Mouse (Mus musculus): ENCODE results near the gene Prkg1. TPM values are rescaled to one million over a fixed set of nuclear protein-coding genes. Genes with fewer than 3 reads are reported as not detected.

Prkg1 gene
- total RNA-seq, 2 experiments from 2014 or later = 18.8 to 19.1 TPM

DNA sequence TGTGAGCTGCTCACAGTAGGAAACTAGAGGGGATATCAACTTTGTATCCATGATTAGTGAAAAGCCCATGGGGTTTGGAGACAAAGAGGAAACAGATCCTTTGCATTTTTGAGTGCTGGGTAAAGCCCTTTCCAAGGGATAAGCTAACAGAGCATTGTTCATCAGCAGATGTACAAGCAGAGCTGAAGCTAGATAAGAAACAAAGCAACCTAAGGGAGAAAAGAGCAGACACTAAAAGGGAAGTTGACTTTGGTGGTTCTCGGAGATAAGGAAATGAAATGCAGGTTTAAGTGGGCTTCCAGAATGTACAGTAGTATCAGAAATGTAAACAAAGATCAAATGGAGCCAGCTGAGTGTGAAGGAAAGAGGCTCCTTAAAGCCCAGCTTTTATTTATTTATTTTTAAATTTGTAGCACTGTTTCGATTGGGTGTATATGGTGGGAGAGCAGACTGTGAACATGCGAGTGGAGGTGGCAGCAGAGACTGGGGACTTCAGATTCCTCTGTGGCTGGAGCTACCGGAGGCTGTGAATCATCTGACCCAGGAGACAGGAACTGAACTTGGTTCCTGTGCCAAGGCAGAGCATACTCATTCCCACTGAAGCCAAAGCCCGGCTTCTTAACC, 822.4 kb downstream of the Prkg1 start:
- no peak for DNase-seq
- intact Hi-C loops (cut with DNase I) = no loop called here

DNA sequence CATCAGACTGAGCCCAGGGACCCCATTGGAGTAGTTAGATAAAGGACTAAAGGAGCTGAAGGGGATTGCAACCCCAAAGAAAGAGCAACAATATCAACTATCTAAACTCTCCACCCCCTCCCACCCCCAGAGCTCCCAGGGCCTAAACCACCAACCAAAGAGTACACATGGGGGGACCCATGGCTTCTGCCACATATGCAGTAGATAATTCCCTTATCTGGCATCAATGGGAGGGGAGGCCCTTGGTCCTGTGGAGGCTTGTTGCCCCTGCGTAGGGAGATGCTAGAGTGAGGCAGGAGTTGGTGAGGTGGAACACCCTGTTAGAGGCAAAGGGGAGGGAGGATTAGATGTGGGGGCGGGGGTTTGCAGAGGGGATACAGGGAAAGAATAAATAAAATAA, 826.8 kb downstream of the Prkg1 start:
- intact Hi-C loops (cut with DNase I) = no loop called here
- no peak for DNase-seq

DNA sequence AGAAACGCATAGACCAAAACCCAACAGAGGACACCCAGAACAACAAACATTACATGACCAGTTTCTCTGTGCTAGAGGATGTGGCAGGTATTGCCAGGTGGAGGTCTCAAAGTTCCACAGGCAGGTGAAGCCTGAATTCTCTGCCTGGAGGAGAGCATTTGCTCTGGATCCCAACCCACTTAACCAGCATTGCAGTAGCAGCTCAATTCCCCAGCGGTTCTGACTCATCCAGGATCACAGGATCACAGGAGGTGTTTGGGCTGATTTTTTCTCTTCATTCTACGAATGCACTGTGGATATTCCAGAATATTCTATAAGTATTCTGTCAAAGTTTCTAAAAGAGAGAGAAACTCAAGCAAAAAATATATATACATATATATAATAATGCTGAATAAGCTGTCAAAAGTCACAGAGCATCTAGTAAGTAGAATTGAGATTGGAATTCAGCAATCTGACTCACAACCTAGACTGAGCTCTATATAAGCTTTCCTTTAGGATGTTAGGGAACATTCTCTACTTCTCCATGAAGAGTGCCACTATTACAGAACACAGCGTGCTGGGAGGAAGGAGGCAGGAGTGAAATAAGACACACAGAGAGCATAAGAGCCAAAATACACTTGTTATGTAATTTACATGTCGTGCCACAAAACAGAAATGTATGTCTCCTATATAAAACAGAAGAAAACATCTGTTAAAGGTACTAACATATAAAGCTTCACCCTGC, 833.2 kb downstream of the Prkg1 start:
- no peak for DNase-seq

DNA sequence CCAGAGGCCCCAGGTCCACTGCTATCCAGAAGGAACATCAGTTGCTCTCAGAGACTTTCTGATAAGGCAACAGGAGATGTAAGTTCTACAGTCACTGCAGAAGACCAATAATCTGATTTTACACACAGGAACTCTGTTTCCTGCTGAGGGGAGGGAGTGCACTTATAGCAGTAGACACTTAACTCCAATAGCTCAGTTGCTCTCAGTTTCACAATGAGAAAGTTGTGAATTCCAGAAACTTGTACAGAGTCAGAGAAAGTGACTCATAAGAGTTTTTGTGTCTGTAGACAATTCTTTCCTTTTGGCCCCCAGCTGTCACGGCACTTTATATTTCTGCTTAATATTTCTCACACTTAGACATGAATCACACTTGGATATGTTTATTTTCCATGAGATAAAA, 840.8 kb downstream of the Prkg1 start:
- DNase-seq = no peak
- intact Hi-C loops (cut with DNase I) = no loop called here

More for the DNA sequence above, 833.2 kb downstream of the Prkg1 start:
- intact Hi-C loops (cut with DNase I) = no loop called here

DNA sequence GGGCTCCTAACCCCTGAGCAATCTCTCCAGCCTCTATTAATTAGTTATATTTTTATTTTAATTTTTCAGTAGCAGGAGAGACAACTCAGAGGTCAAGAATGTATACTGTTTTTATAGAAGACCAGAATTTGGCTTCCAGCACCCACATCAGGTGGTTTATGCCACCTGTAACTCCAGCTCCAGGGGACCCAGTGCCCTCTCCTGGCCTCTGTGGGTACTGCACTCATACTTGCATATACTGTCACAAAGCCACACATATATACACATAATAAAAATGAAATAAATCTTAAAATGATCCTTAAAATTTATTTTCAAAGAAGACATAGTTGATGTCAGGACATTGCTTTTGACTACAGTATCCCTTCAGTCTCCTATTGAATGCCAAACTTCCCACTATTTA, 862.5 kb downstream of the Prkg1 start:
- intact Hi-C loops (cut with DNase I) = no loop called here

DNA sequence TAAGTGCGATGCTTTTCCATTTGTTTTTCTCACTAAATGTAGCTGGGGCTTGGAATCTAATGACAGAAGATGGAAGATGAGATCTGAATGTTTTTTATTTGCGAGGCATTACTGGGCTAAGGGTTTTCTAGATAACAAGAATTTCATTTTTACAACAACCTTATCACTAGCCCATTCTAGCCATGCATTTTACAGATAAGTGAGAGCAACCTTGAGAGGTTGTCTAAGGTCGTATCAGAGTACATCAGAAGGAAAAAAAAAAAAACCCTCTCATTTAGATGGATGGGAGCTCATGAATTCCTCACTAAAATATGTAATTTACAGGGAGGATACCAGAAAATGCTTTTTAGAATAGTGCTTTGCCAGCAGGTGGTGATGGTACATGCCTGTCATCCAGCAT, 863.8 kb downstream of the Prkg1 start:
- intact Hi-C loops (cut with DNase I) = no loop called here
- no peak for DNase-seq

More for the DNA sequence above, 862.5 kb downstream of the Prkg1 start:
- no peak for DNase-seq

DNA sequence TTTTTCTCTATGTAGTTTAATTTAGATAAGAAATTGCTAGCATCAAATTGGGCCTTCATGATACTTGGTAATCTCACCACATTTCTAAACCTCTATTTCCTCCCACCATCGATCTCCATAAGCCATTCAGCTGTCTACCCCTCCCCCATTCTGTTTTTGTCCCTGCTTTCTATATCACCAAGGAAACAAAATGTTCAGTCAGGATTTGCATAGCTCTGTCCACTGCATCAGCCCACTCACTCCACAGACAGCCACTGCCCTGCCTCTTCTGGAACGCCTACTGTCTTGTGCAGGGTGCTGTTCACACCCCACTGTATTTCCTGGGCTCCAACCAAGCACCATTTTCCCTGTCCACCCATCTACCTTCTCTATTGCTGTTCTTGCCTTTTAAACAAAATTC, 874.5 kb downstream of the Prkg1 start:
- intact Hi-C loops (cut with DNase I) = no loop called here

DNA sequence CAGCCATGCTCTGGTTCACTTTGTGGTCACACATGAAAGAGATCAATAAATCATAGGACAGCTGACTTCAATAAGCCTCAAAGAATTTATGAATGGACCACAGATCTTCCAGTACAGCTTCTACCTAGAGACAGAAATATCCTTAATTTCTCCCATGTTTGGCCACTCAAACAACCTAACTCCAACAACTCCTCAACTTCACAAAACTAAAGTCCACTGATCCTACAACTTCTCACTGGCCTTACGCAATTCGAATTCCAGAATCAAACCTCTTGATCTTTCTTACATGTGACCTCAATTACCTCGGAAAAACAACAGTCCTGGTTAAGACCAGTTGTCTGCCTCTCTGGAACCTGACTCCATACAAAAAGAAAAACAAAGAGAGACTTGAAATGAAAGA, 875.0 kb downstream of the Prkg1 start:
- intact Hi-C loops (cut with DNase I) = no loop called here
- DNase-seq = no peak

More for the DNA sequence above, 874.5 kb downstream of the Prkg1 start:
- DNase-seq = no peak

DNA sequence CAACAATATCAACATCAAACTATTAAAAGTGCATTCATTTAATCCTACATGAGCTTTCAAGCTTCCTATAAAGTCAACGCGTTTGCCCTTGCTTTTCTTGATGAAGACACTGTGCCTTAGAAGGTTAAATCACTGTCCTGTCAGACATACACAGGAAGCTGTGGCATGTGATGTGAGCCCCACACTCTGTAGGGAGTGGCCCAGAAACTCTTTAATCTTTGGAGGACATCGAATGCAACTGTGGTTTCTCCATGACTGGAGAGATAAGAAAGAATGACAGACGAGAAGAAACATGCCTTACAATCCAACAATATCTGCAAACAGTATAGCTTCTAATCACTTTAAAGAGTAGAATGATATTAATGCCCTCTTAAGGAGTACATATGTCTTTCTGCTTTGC, 903.4 kb downstream of the Prkg1 start:
- DNase-seq = no peak
- intact Hi-C loops (cut with DNase I) = no loop called here

DNA sequence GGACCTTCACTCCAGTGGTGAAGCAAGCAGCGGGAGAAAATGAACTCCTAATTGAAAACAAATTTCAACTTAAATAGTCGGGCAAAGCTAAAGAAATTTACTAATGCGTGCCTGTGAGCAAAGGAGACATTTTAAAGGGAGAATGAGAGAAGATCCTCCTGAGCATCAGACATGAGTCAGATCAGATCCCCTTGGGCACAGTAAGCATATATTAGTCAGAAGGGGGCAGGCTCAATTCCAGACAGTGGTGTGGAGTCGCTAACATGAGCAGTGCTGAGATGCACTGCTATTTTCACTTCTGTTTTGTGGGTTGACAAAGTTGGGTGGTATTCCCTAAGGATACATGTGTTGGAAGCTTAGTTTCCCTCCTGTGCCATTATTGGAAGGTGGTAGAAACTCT, 913.8 kb downstream of the Prkg1 start:
- DNase-seq = no peak
- intact Hi-C loops (cut with DNase I) = no loop called here

DNA sequence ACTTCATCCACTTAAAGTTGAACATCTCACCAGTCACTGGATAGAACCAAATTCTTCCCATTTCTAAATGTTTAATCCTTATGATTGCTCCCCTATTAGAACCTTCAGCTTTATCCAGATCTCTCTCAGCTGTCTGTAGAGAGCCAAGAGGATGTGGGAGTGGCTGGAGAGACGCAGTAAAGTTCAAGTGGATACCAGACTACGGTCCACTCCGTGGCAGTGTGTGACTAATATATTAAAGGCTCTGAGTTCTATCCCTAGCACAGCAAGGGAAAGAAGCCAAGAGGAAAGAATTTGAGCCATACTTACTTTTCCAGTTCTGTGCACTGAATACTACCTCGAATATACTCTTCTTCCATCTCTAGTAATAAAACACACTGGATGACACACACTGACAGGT, 919.9 kb downstream of the Prkg1 start:
- DNase-seq = no peak
- intact Hi-C loops (cut with DNase I) = loop anchor here (5.0 to 10.0 kb wide), 4 partner anchors 183 to 902 kb away; no protein-coding TSS in a partner anchor

DNA sequence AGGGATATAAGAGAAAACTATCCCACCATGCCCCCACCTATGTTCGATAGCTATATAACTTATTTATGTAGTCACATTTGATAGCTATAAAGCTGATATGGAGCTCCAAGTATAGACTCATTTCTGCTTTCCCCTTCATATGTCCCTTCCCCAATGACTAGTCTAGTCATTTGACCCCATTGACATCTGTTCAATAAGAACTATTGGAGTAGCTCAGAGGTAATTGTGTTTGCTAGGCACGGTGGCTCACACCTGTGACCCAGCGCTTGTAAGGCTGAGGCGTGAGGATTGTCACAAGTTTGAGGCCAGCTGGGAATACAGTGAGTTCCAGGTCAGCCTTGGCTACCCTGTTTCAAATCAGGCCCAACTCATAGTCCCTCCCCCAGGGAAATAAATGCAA, 921.2 kb downstream of the Prkg1 start:
- intact Hi-C loops (cut with DNase I) = loop anchor here (5.0 to 10.0 kb wide), 4 partner anchors 181 to 904 kb away; no protein-coding TSS in a partner anchor
- no peak for DNase-seq

DNA sequence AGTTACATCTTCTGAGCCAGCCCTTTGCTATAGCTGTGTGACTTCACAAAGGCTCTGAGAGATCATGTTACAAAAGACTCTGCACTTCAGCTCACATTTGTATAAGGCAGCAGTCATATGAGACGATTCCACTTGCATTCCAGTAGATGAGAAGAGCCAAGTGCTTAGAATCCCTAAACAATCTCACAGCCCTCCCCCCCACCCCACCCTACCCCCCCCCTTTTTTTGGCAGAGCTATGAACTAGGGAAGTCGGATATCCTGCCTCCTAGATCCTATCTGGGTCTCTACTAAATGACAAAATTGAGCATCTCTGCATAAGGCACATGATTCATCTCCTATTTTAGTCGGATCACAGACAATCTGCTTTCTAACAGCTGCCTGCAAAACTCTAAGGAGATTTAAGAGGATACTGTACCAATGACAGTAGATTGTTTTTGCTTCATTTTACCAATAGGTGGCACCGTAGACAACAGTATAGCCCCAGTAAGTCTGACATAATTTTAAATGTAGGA, 921.7 kb downstream of the Prkg1 start:
- DNase-seq = peak in 1 of 2 experiments; percentile 5
- intact Hi-C loops (cut with DNase I) = loop anchor here (5.0 to 10.0 kb wide), 4 partner anchors 181 to 904 kb away; no protein-coding TSS in a partner anchor

DNA sequence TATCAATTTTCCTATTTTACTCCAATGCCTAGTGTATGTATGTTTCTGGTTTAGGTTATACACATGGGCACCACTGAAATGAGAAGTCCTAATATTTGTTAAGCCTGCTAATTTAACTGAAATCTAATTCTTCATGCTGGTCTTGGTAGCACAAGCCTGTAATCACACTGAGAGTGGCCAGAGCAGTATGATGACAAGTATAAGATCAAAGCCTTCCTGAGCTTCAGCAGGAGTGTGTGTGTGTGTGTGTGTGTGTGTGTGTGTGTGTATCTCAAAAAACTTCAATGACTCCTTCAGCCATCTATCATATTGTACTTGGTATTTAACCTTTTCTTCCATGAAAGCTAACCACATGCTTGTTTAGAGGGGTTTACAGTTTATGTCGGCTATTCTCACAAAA, 922.2 kb downstream of the Prkg1 start:
- intact Hi-C loops (cut with DNase I) = loop anchor here (5.0 to 10.0 kb wide), 4 partner anchors 180 to 905 kb away; no protein-coding TSS in a partner anchor

DNA sequence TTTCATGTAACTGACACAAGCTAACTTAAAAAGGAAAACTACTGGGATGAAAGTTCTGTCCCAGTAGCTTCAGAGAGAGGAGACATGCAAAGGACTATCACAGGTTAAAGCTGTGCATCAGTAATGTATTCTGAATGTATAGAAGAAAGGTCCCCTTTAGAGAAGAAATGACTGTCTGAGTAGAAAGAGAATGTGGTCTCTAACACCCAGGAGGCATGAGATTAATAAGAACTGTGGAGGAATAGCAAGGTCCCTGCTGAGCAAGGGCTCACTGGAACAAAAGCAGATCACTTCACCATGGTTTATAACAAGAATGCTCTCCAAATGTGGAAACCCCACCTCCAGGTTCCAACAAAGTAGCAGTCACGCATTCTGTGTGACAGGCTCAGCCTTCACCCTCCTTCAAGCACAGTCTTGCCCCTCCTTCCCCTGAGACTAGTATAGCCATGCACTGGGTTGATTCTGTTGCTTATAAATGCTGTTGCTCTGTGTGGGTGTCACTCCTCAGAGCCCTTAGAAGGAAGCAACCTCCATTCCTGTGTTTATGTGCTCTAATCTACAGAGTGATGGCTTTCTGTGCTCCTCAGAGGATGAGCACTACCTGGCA, 931.7 kb downstream of the Prkg1 start:
- intact Hi-C loops (cut with DNase I) = no loop called here
- no peak for DNase-seq

More for the DNA sequence above, 922.2 kb downstream of the Prkg1 start:
- no peak for DNase-seq

DNA sequence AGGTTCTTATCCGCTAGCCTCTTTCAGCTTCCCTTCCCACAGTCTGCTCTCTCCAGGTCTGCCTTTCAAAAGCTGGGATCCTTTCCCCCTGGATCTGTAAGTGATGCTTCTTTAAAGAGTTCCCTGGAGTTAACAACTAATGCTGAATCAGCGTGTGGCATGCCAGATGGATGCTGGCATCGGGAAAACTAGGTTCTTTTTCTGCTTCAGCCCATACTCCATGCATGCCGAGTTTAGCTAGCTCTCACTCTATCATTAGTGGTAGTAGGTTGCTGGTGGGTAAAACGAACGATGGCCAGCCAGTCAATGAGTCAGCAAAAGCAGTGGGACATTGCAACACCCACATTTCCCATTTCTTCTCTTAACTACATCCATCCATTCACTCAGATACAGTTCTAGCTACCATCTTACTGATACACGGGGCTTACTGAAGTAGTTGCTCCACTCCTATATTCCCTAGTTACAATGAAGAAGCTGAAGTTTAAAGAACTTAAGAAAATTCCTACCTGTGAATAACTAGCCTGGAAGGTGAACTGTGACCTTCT, 935.5 kb downstream of the Prkg1 start:
- intact Hi-C loops (cut with DNase I) = no loop called here
- DNase-seq = no peak

DNA sequence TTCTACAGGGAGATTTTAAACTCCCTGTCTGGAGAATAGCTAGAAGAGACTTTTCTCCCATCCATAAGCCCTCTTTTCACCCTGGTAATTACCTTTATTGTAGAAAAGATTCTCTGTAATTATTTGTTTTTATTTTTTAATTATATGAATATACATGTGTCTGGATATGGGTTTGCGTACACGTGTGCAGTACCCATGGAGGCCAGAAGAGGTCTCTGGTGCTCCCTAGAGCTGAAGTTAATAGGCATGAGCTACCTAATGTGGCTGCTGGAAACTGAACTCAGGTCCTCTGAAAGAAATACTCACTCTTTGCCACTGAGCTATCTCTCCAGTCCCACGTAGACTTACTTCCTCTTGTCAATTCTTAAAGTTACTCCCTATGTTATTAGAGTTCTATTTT, 937.0 kb downstream of the Prkg1 start:
- intact Hi-C loops (cut with DNase I) = no loop called here
- DNase-seq = no peak

DNA sequence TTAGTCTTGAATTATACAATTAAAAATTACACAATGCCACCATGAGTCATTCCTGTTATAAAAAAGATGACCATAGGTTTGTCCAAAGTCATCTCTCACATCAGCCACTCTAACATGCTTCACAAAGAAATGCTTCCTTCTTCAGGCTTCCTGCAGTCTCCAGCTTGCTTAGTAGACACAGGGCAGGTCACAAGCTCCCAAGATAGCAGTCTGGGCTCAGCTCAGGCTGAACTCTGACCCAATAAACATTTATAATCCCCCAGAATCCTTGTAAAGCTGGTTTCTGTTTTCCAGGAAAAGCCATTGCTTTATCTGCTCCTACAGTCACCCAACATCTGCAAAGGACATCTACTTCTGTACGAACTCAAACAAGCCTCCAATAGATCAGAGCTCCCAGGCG, 938.7 kb downstream of the Prkg1 start:
- no peak for DNase-seq
- intact Hi-C loops (cut with DNase I) = no loop called here

DNA sequence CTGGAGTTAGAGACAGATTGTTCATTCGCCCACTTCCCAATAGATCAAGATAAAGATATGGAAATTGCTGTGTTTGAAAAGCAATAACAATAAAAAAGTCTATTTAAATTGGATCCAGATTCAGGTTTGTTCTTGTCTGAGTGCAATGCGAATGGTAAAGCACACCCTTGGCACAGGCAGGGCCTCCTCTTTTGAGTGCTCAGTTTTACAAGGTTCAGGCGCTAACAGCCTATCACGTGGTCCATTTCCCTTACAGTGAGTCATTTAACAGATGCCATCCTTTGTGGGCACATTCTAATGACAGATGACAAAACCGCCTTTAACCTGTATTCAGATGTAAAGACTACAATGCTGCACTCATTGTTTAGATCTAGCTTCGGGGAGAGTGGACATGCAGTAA, 949.2 kb downstream of the Prkg1 start:
- intact Hi-C loops (cut with DNase I) = no loop called here
- DNase-seq = no peak

DNA sequence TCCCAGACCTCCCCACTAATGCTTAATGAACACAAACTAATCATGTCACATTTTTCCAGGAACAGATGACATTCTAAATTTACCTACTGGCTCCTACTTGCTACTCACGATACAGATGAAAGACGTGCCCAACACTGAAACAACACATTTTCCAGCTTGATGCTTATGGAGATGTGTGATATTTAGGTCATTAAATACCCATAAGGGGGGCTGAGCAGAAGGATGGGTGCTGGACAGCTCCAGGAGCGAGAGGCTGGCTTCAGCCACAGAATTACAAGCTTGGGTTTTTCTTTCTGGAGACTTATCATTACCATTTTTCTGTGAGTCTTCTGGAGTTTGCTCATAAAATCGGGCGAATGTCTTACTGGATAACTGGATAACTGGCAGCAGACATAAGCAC, 958.6 kb downstream of the Prkg1 start:
- no peak for DNase-seq
- intact Hi-C loops (cut with DNase I) = no loop called here

DNA sequence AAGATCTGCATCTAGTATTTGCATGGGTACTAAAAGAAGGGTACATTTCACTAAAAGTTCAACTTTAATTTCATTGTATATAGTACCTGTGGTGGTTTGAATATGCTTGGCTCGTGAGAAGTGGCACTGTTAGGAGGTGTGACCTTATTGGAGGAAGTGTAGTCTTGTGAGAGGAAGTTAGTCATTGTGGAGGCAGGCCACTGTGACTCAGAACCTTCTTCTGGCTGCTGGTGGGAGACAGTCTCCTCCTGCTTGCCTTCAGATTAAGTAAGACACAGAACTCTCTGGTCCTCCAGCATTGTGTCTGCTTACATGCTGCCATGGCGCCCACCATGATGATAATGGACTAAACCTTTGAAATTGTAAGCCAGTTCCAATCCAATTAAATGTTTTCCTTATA, 984.0 kb downstream of the Prkg1 start:
- intact Hi-C loops (cut with DNase I) = no loop called here
- DNase-seq = no peak

Measured in heart, postnatal 14 days (tissue).